Mouse (Mus musculus): ENCODE results near the gene Ssb.
"Not testable (repeated sequence)": the region's sequence is repeated elsewhere in the genome, so short reads cannot be mapped to it uniquely, and the experiment has no call there.

The Ssb gene

DNA sequence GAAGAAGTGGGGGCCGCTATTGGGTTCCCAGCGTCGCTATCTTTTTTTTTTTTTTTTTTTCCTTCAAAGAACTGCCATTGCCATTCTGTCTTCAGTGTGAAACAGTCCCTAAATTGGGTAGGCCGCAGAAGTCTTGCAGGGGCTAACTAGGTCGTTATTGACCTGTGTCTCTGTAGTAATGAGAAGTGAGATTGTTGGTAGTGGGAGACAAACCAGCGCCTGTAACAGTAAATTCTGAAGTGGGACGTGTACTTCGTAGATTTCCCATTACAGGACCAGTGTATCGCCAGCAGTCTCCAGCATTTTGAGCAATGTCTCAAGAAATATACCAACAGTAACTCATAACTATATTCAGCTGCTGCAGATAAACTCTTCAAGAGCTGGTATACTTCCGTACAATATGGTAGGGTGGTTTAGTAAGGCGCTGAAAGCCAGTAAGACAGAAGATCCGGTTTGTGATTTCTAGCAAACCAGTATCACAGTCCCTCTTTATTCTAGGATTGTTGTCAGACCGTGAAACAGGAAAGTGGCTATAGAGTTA is 825 bp downstream of the Ssb start:
- no peak for DNase-seq (ENCODE audit: low spot score)

DNA sequence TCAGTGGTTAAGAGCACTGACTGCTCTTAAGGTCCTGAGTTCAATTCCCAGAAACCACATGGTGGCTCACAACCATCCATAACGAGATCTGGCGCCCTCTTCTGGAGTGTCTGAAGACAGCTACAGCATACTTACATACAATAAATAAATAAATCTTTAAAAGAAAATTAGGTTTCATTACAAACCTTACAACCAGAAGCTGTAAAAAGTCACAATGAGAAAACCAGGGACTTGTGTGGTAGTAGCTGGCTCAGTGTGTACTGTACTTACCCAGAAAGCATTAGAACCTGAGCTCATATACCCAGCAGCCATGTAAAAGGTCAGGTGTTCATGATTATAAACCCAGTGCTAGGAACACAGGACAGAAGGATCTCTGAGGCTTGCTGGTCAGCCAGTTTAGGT is 22.6 kb downstream of the Ssb start:
- DNase-seq (ENCODE audit: low spot score): no peak

DNA sequence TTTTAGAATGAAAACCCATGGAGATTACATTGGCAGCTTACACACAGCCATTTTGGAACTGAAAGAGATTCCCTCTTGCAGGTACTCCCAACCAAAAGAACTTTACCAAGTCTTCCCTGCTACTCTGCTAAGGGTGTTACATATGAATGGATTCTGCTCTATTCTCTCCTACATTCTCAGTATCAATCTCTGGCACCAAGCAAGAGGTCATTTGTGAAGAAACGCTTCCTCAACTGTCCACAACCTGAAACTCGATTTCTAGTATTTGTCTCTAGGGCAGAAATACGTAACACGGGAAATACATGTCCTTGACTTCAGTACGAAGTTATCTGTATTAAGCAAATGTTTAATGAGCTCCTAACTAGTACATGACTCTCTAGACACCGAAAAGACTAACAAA is 23.2 kb downstream of the Ssb start:
- DNase-seq (ENCODE audit: low spot score): no peak

DNA sequence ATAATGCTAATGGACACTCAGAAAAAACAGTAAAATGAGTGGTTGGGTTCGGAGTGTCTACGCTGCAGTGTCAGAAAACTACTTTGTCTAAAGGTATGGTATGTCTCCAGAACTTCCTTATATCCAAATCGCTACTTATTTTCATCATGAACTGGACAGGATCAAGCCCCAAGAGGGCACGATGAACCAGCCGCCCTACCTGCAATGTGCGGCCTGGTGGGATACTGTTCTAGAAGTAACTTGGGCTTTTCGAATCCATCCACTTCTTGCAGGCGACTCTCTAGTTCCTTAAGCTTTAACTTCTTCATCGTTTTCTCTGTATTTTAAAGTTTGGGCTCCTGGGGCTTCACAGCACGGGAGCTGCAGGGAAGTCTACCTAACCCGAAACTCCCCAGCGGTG is 23.7 kb downstream of the Ssb start:
- no peak for DNase-seq (ENCODE audit: low spot score)

DNA sequence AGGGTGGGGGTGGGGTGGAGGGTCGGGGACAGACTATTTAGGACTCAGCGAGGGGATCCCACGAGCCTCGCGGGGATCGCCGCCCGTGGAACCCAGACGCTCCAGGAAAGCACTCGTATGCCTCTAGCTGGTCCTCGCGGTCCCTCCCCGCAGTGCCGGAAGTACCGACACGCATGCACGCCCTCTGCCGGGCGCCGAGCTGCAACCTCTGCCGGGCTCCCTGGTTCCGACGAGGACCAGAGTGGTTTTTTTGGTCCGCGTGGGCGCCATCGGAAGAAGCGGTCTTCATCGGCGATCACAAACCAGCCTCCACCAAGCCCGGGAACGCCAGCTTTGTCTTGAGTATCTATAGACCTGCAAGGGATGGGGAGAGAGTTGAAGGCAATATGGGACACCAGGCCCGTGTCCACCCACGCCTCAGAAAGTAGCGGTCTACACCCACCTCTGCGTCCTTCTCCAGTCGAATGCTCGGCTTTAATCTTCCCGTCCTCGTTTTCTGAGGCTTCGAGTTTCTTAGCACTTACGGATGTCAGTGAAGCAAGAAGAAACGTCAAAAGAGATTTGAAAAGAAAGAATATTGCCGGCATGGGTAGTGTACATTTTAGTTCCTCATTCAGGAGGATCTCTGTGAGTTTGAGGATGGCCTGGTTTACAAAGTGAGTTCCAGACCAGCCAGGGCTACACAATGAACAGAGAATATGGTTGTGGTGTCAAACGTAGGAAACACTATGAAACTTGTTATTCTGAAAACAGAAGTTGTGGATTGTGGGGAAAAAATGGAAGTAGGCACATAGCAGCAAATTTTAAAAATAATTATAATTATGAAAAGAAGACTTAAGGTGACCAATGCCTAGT is 24.3 kb downstream of the Ssb start, which contains the start of gene Mettl5:
Gene Mettl5, minus strand, starts transcription at position 165 of the 855 bp plus-strand sequence.
- DNase-seq (ENCODE audit: low spot score): peak; percentile 83

DNA sequence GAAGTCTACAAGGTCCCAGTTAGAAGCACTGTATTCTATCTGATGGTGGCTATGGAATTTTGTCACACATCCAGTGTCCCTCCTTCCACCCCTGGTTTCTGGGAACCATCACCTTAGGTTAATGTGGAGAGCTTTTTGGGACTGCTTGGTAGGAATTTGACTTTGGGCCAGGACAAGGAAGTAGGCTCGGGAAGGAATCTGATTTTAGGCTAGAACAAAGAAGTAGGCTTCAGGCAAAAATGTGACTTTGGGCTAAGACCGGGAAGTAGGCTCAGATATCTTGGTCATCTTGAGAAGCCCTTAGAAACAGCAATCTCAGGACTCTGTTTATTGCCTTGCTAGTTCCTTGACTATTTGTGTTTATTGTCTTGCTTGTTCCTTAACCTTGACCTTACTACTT is 27.6 kb downstream of the Ssb start:
- no peak for DNase-seq (ENCODE audit: low spot score)

DNA sequence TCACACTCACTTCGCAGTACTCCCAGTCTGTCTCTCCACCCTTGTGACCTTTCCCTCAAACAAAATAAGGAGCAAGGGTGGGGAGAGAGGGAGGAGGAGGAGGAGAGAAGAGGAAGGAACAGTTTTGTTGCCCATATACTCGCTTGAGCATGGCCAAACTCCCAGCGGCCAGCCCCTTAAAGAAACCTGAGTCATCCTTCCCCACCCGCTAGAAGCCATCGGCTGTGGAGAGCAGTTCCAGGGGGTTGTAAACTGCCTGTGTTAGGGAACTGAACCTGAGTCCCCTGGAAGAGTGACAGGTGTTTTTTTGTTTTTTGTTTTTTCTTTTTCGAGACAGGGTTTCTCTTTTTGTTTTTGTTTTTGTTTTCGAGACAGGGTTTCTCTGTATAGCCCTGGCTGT is 29.5 kb downstream of the Ssb start:
- no peak for DNase-seq (ENCODE audit: low spot score)

DNA sequence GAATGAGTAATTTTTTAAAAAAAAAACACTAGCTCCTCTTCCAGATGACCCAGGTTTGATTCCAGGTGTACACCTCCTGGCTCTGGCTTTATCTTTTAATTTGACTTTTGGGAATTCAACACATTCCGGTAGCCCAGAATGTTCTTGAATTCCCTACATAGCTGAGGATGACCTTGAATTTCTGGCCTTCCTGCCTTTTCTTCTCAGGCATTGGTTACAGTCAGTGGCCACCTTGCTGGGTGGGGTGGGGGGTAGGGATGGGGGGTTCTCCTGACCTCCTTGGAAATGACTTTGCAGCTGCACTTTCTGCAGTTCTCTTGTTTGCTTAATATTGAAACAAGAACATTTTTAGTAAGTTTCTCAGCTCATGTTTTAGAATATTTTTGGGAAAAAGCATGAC is 31.8 kb downstream of the Ssb start:
- no peak for DNase-seq (ENCODE audit: low spot score)

DNA sequence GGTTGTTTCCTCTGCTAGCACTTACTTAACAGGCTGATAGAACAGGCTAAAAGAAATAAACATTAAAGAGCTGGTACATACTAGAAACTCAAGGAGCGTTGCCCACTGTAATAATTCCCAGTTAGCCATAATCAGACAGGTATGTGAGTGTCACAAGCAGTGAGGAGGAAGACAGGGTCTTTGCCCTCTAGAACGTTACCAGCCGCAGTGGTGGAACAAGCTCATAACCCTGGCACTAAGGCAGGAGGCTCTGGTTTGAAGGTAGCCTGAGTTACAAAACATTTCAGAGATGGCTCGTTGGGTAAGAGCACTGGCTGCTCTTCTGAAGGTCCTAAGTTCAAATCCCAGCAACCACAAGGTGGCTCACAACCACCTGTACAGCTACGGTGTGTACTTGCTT is 32.5 kb downstream of the Ssb start:
- DNase-seq (ENCODE audit: low spot score): no peak

DNA sequence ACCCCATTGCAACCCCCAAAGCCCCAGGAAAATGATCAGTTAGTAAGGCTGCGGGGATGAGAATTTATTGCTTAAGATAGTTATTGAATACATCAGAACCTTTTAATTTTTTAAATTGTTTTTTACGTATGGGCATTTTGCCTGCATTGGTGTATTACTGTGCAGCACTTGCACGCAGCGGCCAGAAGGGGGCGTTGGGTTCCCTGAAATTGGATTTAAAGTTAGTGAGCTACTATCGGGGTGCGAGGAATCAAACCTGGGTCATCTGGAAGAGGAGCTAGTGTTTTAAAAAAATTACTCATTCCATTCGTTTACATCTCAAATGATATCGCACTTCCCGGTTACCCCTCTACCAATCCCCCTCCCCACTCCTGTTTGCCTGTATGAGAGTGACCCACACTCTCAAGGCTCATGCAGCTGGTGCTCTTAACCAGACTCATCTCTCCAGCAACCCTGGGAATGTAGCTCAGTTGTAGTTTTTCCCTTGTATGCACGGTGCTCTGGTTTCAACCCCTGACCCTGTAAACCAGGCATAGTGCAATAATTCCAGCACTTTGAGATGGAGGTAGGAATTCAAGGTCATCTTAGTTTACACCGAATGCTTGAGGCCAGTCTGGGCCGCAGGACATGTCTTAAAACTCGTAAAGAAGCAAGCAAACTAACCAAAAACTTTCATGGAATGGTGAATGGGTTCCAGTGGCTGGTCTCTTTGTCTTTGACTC is 34.3 kb downstream of the Ssb start:
- DNase-seq (ENCODE audit: low spot score): no peak

DNA sequence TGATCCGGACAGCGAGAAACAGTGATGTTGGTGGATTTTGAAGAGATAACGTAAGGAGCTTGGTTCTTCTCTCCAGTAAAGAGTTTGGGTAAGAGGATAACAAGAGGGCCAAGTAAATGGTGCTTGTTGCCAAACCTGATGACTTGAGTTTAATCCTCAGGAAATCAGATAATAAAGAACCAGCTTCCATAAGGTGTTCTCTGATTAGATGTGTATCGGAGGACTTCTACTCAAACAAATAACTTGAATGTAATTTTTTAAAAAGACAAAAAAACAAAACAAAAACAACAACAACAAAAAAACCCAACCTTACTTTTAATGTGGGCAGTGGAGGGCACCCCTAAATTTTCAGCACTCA is 34.8 kb downstream of the Ssb start:
- DNase-seq (ENCODE audit: low spot score): no peak

DNA sequence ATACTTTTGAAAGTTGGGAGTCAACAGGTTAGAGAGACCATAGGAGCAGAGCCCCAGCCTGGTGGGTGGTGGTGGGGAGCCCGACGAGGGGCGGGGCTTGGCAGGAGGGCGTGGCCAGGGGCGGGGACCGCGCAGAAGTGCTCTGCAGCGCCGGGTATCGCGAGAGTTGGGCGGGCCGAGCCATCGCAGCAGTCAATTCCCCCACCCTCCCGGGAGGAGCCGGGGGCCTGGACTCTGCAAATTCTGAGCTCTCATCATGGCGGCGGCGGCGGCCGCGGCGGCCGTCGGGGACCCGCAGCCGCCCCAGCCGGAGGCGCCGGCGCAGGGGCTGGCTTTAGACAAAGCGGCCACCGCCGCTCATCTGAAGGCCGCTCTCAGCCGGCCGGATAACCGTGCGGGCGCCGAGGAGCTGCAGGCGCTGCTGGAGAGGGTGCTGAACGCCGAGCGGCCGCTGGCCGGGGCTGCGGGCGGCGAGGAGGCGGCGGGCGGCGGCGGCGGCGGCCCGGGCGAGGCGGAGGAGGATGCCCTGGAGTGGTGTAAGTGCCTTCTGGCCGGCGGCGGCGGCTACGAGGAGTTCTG is 35.8 kb downstream of the Ssb start, which contains the start of gene Ubr3:
Gene Ubr3, plus strand, starts transcription at position 208 of the 579 bp plus-strand sequence.
- peak; percentile 97 for DNase-seq (ENCODE audit: low spot score)

DNA sequence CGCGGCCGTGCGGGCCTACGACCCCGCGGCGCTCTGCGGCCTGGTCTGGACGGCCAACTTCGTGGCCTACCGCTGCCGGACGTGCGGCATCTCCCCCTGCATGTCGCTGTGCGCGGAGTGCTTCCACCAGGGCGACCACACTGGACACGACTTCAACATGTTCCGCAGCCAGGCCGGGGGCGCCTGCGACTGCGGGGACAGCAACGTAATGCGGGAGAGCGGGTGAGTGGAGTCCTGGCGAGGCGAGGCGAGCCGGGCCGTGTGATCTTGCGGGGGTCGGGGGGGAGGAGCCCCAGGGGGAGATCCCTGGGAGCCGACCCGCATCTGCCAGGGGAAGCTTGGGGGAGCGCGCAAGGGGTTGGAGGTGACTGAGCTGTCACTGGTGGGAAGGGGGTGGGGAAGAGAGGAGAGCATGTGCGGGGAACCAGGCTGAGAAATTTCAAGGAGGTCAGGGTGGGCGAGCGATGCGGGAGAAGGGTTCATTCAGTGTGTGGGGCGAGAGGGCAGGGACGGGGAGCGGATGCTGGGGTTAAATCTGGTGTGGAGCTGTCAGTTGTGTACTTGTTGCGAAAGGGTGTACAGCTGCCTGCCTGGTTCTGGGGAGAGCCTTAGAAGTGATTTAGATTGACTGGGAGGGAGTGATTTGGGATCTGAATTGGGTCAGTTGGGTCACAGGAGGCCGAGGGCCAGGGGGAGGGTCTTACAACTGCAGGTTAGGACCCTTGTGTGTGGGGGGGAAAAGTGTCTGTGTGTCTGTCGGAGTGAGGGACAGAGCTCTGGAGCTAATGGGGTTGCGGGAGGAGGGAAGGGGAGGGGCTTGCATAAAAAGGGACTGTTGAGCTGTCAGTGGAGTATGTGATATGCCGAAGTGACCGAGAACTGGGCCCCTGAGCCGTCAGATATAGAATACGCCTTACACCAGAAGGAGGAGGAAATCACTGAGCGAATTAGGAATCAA is 36.5 kb downstream of the Ssb start:
- peak; percentile 27 for DNase-seq (ENCODE audit: low spot score)

DNA sequence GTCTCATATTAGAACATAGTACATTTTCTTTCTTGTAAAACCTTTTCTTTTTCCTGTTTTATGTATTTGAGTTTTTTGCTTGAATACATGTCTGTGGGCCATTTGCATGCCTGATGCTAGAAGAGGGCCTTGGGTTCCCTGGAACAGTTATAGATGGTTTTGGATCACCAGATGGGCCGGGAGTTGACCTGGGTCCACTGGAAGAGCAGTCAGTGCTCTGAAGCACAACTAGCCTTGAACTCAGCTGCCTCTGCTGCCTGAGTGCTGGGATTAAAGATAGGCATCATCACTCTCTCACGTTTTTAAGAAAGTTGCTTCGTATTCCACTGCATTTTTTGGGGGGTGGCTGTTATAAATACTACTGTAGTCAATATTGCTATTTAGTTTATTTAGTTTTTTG is 42.2 kb downstream of the Ssb start:
- no peak for DNase-seq (ENCODE audit: low spot score)

DNA sequence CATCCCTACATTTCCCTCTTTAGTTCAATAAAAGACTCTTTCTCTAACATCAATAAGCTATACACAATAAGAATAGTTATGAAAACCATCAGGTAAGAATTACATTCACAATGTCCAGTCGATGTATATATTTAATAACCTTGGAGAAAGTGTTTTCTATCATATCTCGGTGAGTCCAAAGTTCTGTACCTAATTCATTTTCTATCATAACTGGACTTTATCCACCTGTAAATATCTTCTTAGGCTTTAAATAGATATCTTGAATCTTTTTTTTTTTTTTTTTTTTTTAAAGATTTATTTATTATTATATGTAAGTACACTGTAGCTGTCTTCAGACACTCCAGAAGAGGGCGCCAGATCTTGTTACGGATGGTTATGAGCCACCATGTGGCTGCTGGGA is 46.0 kb downstream of the Ssb start:
- DNase-seq (ENCODE audit: low spot score): not testable (repeated sequence)

DNA sequence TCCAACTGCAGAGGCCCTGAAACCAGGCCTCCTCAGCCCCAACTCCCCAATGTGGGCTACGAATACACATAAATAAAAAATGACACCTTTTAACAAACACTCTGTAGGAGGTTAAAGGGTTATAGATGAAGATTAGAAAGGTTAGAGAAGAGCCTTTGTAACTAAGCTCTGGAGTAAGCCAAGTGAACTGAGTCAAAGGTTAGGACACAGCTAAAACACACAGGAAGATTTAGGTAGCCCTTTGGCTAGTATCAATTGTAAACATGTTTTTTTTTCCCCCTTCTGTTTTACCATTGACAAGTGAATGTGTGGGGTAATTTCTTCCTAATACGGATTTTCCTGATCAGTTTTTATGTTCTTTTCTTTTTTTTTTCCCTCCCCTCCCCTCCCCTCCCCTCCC is 51.4 kb downstream of the Ssb start:
- DNase-seq (ENCODE audit: low spot score): no peak

DNA sequence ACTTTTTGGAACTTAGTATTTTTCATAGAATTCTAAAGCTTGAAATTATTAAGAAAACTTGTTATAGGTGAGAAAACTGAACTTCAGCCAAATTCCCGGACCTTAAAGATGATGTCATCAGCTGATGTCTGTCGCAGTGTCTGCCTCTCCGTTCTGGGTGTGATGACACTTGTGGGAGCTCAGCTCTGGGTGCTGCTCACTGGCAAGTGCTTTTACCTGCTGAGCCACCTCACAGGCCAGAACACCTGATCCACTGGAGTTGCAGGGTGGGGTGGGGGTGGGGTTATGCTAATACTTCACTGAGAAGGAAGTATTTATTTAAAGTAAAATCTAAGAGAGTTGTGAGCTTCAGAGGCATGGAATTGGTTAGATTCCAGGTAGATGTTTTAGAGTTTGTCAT is 55.9 kb downstream of the Ssb start:
- DNase-seq (ENCODE audit: low spot score): no peak

Data from ovary, postnatal 14 days (tissue).